In the genomic region with DNA sequence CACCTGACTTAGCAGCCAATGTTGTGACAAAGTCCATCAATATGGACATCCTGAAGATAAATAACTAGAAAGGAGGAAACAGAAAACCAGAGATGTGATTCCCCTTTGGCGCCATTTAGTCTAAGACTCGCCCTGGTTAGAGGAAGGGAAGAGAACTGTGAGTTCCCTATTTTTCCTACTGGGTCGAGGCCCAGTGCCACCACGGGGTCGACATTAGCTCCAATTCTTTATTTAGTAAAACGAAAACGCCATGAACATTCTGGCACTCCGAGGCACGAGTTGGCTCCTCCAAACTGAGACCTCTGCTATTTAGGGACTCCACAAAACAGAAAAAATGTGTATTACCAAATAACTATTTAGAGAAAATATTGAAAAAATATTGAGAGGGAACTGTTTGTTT, we compare ENCODE assay signal across 7 mouse cellular contexts.
"Had no signal": no experiment of that assay in that cellular context is flagged by ENCODE, and none has a peak within 500 bp of the region (broad histone marks: within the 10 kb centered on the region; RNA-seq: fewer than 3 reads in every experiment).

No protein-coding gene starts in this region.

- DNase-seq: kidney, adult 2 months; kidney, postnatal 14 days; retina, postnatal 1 day; right cerebral cortex, postnatal 4 days; spleen, adult 18-20 months; thymus, adult 2 months; thymus, postnatal 25 days had no signal
